Mouse (Mus musculus) MEL (cell line): ENCODE data around the gene Nt5dc3. TPM values are rescaled to one million over a fixed set of nuclear protein-coding genes. Genes with fewer than 3 reads are reported as not detected.

ENCODE experiments used
- DNase-seq: peaks from one replicate; pipeline ENCODE4 v3.0.0; 2011; ENCODE audit warnings: low read depth, low spot score
- H3K27ac ChIP-seq: 2 replicates; pipeline ENCODE4 v1.5.1; 2012; ENCODE audit warnings: low read depth, mild to moderate bottlenecking, control low read depth, low read length, moderate library complexity; ENCODE audit not compliant: control insufficient read depth
- H3K27me3 ChIP-seq, 2 experiments: fragments of 150-350 bp in 1 of 2; sonication (generic) in 1 of 2; 2 replicates each; pipeline ENCODE4 v1.6.1; 2012; ENCODE audit warnings: low read length in 2 of 2, mild to moderate bottlenecking in 2 of 2, improper control_type of control experiment in 1 of 2, moderate library complexity in 1 of 2; ENCODE audit not compliant: insufficient read depth in 2 of 2, control insufficient read depth in 1 of 2
- H3K36me3 ChIP-seq, 2 experiments: 2 replicates each; pipeline ENCODE4 v1.6.1; 2012 to 2014; ENCODE audit warnings: low read length in 2 of 2, improper control_type of control experiment in 1 of 2, inconsistent platforms in 1 of 2, mild to moderate bottlenecking in 1 of 2; ENCODE audit not compliant: insufficient read depth in 2 of 2, control insufficient read depth in 1 of 2
- H3K4me1 ChIP-seq, 2 experiments: fragments of 150-350 bp in 1 of 2; sonication (generic) in 1 of 2; 2 replicates each; pipeline ENCODE4 v1.6.1; 2012; ENCODE audit warnings: low read length in 2 of 2, improper control_type of control experiment in 1 of 2, mild to moderate bottlenecking in 1 of 2; ENCODE audit not compliant: insufficient read depth in 2 of 2, control insufficient read depth in 1 of 2
- H3K4me3 ChIP-seq, 2 experiments: fragments of 150-350 bp in 1 of 2; sonication (generic) in 1 of 2; 2 replicates each; pipeline ENCODE4 v1.5.1; 2012; ENCODE audit warnings: low read depth in 2 of 2, low read length in 2 of 2, mild to moderate bottlenecking in 2 of 2, moderate library complexity in 2 of 2, control low read depth in 1 of 2, improper control_type of control experiment in 1 of 2; ENCODE audit not compliant: control insufficient read depth in 1 of 2, insufficient read depth in 1 of 2
- H3K79me2 ChIP-seq: 2 replicates; pipeline ENCODE4 v1.6.1; 2012; ENCODE audit warnings: mild to moderate bottlenecking, low read length, moderate library complexity; ENCODE audit not compliant: control insufficient read depth, poor library complexity, insufficient read depth
- H3K9ac ChIP-seq: 2 replicates; pipeline ENCODE4 v1.6.1; 2012; ENCODE audit warnings: low read depth, mild to moderate bottlenecking, control low read depth, low read length, moderate library complexity; ENCODE audit not compliant: control insufficient read depth, poor library complexity, severe bottlenecking
- H3K9me3 ChIP-seq: fragments of 150-350 bp; sonication (generic); replicated peaks from 2 replicates; pipeline ENCODE4 v1.6.1; 2012; ENCODE audit warnings: mild to moderate bottlenecking, low read length, improper control_type of control experiment, moderate library complexity; ENCODE audit not compliant: insufficient read depth
- BHLHE40 ChIP-seq: IDR thresholded peaks from 2 replicates; pipeline ENCODE4 v1.6.1; 2012; ENCODE audit warnings: low read depth, mild to moderate bottlenecking, inconsistent platforms, low read length, improper control_type of control experiment, borderline replicate concordance
- CHD2 ChIP-seq: IDR thresholded peaks from 2 replicates; pipeline ENCODE4 v1.6.1; 2011; ENCODE audit warnings: low read length, improper control_type of control experiment
- E2F4 ChIP-seq: IDR thresholded peaks from 2 replicates; pipeline ENCODE4 v1.6.1; 2011; ENCODE audit warnings: low read depth, low read length, improper control_type of control experiment, borderline replicate concordance
- EP300 ChIP-seq, 2 experiments: IDR thresholded peaks; 2 replicates each; pipeline ENCODE4 v1.6.1; 2011; ENCODE audit warnings: improper control_type of control experiment in 2 of 2, low read length in 2 of 2, low read depth in 1 of 2, mild to moderate bottlenecking in 1 of 2
- ETS1 ChIP-seq: IDR thresholded peaks from 2 replicates; pipeline ENCODE4 v1.6.1; 2012; ENCODE audit warnings: low read depth, mild to moderate bottlenecking, inconsistent platforms, low read length, improper control_type of control experiment, moderate library complexity
- GATA1 ChIP-seq: IDR thresholded peaks from 2 replicates; pipeline ENCODE4 v1.6.1; 2011; ENCODE audit warnings: low read depth, low read length, improper control_type of control experiment
- HCFC1 ChIP-seq: IDR thresholded peaks from 2 replicates; pipeline ENCODE4 v1.6.1; 2012; ENCODE audit warnings: low read depth, mild to moderate bottlenecking, inconsistent platforms, low read length, improper control_type of control experiment, moderate library complexity
- JUND ChIP-seq: IDR thresholded peaks from 2 replicates; pipeline ENCODE4 v1.6.1; 2011; ENCODE audit warnings: low read depth, mild to moderate bottlenecking, improper control_type of control experiment, low read length
- MAFK ChIP-seq: IDR thresholded peaks from 2 replicates; pipeline ENCODE4 v1.6.1; 2011; ENCODE audit warnings: low read depth, mild to moderate bottlenecking, low read length, improper control_type of control experiment, borderline replicate concordance
- MAX ChIP-seq: IDR thresholded peaks from 2 replicates; pipeline ENCODE4 v1.6.1; 2011; ENCODE audit warnings: low read length, improper control_type of control experiment
- MAZ ChIP-seq: IDR thresholded peaks from 2 replicates; pipeline ENCODE4 v1.6.1; 2012; ENCODE audit warnings: low read depth, mild to moderate bottlenecking, inconsistent platforms, low read length, improper control_type of control experiment
- MEF2A ChIP-seq: IDR thresholded peaks from 2 replicates; pipeline ENCODE4 v1.6.1; 2014; ENCODE audit warnings: low read depth, mild to moderate bottlenecking, inconsistent platforms, low read length, improper control_type of control experiment; ENCODE audit not compliant: poor library complexity, insufficient replicate concordance, severe bottlenecking; ENCODE audit errors: extremely low read depth
- MXI1 ChIP-seq: IDR thresholded peaks from 2 replicates; pipeline ENCODE4 v1.6.1; 2011; ENCODE audit warnings: mild to moderate bottlenecking, low read depth, low read length, improper control_type of control experiment
- MYB ChIP-seq: IDR thresholded peaks from 2 replicates; pipeline ENCODE4 v1.6.1; 2011; ENCODE audit warnings: mild to moderate bottlenecking, low read depth, low read length, improper control_type of control experiment
- NRF1 ChIP-seq: IDR thresholded peaks from 2 replicates; pipeline ENCODE4 v1.6.1; 2014; ENCODE audit warnings: low read depth, mild to moderate bottlenecking, inconsistent platforms, low read length, improper control_type of control experiment, moderate library complexity; ENCODE audit not compliant: poor library complexity, insufficient read depth, severe bottlenecking
- POLR2AphosphoS2 ChIP-seq: IDR thresholded peaks from 2 replicates; pipeline ENCODE4 v1.6.1; 2011; ENCODE audit warnings: low read length, improper control_type of control experiment
- POLR2AphosphoS5 ChIP-seq: IDR thresholded peaks from 2 replicates; pipeline ENCODE4 v1.6.1; 2012; ENCODE audit warnings: low read depth, borderline replicate concordance, mild to moderate bottlenecking, inconsistent platforms, low read length, moderate library complexity, mixed read lengths
- SIN3A ChIP-seq: IDR thresholded peaks from 2 replicates; pipeline ENCODE4 v1.6.1; 2012; ENCODE audit warnings: low read length, improper control_type of control experiment, inconsistent platforms
- TAL1 ChIP-seq: IDR thresholded peaks from 2 replicates; pipeline ENCODE4 v1.6.1; 2012; ENCODE audit warnings: mild to moderate bottlenecking, inconsistent platforms, low read length, moderate library complexity, mixed read lengths
- TBP ChIP-seq: IDR thresholded peaks from 2 replicates; pipeline ENCODE4 v1.8.0; 2011; ENCODE audit warnings: low read depth, low read length, improper control_type of control experiment
- TCF12 ChIP-seq: IDR thresholded peaks from 2 replicates; pipeline ENCODE4 v1.6.1; 2014; ENCODE audit warnings: low read depth, mild to moderate bottlenecking, inconsistent platforms, low read length, improper control_type of control experiment, moderate library complexity
- USF2 ChIP-seq, 2 experiments: IDR thresholded peaks; 2 replicates each; pipeline ENCODE4 v1.6.1; 2011 to 2012; ENCODE audit warnings: improper control_type of control experiment in 2 of 2, low read length in 2 of 2, borderline replicate concordance in 1 of 2, inconsistent platforms in 1 of 2, low read depth in 1 of 2, mild to moderate bottlenecking in 1 of 2; ENCODE audit not compliant: insufficient read depth in 1 of 2
- ZC3H11A ChIP-seq: IDR thresholded peaks from 2 replicates; pipeline ENCODE4 v1.6.1; 2012; ENCODE audit warnings: low read depth, mild to moderate bottlenecking, inconsistent platforms, low read length, improper control_type of control experiment
- ZNF384 ChIP-seq: IDR thresholded peaks from 2 replicates; pipeline ENCODE4 v1.6.1; 2012; ENCODE audit warnings: low read depth, mild to moderate bottlenecking, inconsistent platforms, low read length, improper control_type of control experiment
- polyA plus RNA-seq, 2 experiments: library from polyadenylated mRNA; stranded (reverse) in 1 of 2; unstranded in 1 of 2; fragments of >175 nt in 1 of 2; fragments of >200 nt in 1 of 2; gene quantifications; 2 replicates each; pipeline versions ENCODE4 v1.2.1 to v1.2.4; 2012; ENCODE audit warnings: low replicate concordance in 2 of 2, low read depth in 1 of 2; ENCODE audit not compliant: insufficient read length in 2 of 2, insufficient read depth in 1 of 2, missing spikeins in 1 of 2
- total RNA-seq: library from RNA; depleted of rRNA; stranded (reverse); fragments of 300-350 nt; gene quantifications from 2 replicates; pipeline ENCODE4 v1.2.3, GENCODE M21; 2012

The Nt5dc3 gene
- total and polyA plus RNA-seq, 3 experiments = 9.7 to 15.6 TPM; not detected in 1

DNA sequence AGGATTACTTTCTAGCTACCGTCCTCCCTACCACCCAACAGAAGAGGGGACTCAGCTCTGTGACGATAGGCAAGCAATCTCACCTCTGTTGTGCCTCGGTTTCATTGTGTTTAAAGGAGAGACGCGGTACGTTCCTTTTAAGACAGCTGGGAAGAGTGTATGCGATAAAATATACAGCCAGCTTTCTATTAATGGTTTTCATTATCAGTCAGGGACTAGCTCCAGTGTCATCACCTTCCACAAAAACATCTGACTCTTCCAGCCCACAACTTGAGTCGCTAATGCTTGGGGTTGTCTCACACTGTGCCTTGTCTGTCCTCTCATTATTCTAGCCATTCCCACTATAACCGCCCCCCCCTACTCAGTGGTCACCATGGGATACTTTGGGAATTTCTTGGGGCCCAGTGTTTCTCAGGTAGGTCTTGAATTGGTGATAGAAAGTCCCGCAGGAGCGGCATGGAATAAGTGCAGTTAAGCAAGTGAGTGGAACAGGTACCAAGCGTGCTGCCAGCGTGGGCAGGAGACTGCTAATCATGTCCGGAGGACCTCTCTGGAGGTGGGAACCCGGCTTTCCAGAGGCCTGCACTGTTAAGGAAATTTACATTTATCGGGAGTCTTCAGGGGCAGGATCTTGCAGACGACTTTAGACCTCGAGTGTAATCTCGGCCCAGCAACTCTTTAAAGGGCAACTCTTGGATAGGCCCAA, 1.0 kb upstream of the Nt5dc3 start:
- TF ChIP-seq SIN3A (peak; percentile 37; the same call in 1 of the 2 replicates), ZC3H11A (no peak), TBP (0 out of 2 replicates have a peak, but pooled peaks have one; percentile 36), GATA1 (peak; percentile 63; the same call in 1 of the 2 replicates), TAL1 (peak; percentile 13; the same call in 1 of the 2 replicates), MAZ (no peak), POLR2AphosphoS5 (no peak), E2F4 (no peak), USF2 (IDR thresholded peaks at IDR 0.05; ENCODE audit: borderline replicate concordance in 1 of 2, insufficient read depth in 1 of 2, low read depth in 1 of 2, low read length in 2 of 2) (no peak), CHD2 (no peak), POLR2AphosphoS2 (no peak), JUND (no peak), MEF2A (peak; percentile 46; the same call in 1 of the 2 replicates), EP300 (IDR thresholded peaks at IDR 0.05; ENCODE audit: low read depth in 1 of 2, low read length in 2 of 2) (peak in 1 of 2 experiments; percentile 52; a peak in 3 of 4 replicates), ZNF384 (no peak), HCFC1 (no peak), ETS1 (peak; percentile 96), MXI1 (no peak), NRF1 (no peak), MAFK (no peak), BHLHE40 (no peak), TCF12 (peak; percentile 58; the same call in 1 of the 2 replicates), MAX (no peak), MYB (no peak)
- TF ChIP-seq, all 39 proteins: peak for 8

More for the DNA sequence above, 1.0 kb upstream of the Nt5dc3 start:
- peak; percentile 64 for DNase-seq
- Histone ChIP-seq H3K4me3 (peak overlapping the region; percentile 62 to 97), H3K9ac (peak overlapping the region; percentile 39), H3K36me3 (peaks cover 0 to 32% of the 10 kb centered on the region in 2 experiments; a peak in 2 of 4 replicates), H3K27ac (peak overlapping the region; percentile 35), H3K27me3 (no peaks in the 10 kb centered on the region), H3K4me1 (peaks cover 17 to 22% of the 10 kb centered on the region in 2 experiments), H3K9me3 (no peaks in the 10 kb centered on the region), H3K79me2 (peaks cover 35% of the 10 kb centered on the region)
